Mouse (Mus musculus) neutrophil, adult 59 days (primary cell): ENCODE data around the gene Tnpo1. TPM values are rescaled to one million over a fixed set of nuclear protein-coding genes. Genes with fewer than 3 reads are reported as not detected.

ENCODE experiments used
- total RNA-seq, 2 experiments: library from RNA; stranded (reverse); gene quantifications; 1 replicate in 1 of 2; 2 replicates in 1 of 2; pipeline ENCODE4 v1.2.4; 2023

The Tnpo1 gene
- total RNA-seq = 10 to 100 TPM; 74.1 to 79.5 TPM

GRCm38 (mm10) chr13:98926213-98926957 lies at the start of gene Tnpo1:
TSS of gene Tnpo1 (minus strand) at chr13:98926384.

GRCm38 (mm10) chr13:98815147-98815785 lies 110.9 kb downstream of the Tnpo1 start, which contains the start of gene Fcho2:
TSS of gene Fcho2 (minus strand) at chr13:98815449.

Other genes with a start within 250 kb of the Tnpo1 start
- not detected for gene Tmem171, start 231.6 kb downstream of the Tnpo1 start, total RNA-seq
- 100 to 1,000 TPM; 132 to 135 TPM for gene Fcho2, start 110.9 kb downstream of the Tnpo1 start, total RNA-seq
- gene 1700024P04Rik, start 58.2 kb upstream of the Tnpo1 start, total RNA-seq = not detected